Mouse (Mus musculus): ENCODE data around the gene Asxl2.

The Asxl2 gene

GRCm38 (mm10) chr12:3426530-3427034 is at the start of gene Asxl2:
Gene Asxl2, plus strand, starts transcription at chr12:3426857.
- under 1% methylated on average over 53 of the region's 53 CpGs for WGBS

GRCm38 (mm10) chr12:3377190-3377589 is 49.5 kb upstream of the Asxl2 start:
- 29% methylated on average over 3 of the region's 3 CpGs for WGBS

GRCm38 (mm10) chr12:3377755-3378154 is 48.9 kb upstream of the Asxl2 start:
- 75% methylated on average over 5 of the region's 5 CpGs for WGBS

GRCm38 (mm10) chr12:3384860-3385259 is 41.8 kb upstream of the Asxl2 start:
- 31% methylated on average over 1 of the region's 1 CpGs for WGBS

GRCm38 (mm10) chr12:3385271-3385670 is 41.4 kb upstream of the Asxl2 start:
- WGBS = 38% methylated on average over 6 of the region's 6 CpGs

GRCm38 (mm10) chr12:3385940-3386339 is 40.7 kb upstream of the Asxl2 start:
- 15% methylated on average over 10 of the region's 10 CpGs for WGBS

- WGBS = 93% methylated on average over 16 of the region's 16 CpGs
Observed at GRCm38 (mm10) chr12:3387891-3388290, 38.8 kb upstream of the Asxl2 start.

GRCm38 (mm10) chr12:3389394-3389793 is 37.3 kb upstream of the Asxl2 start:
- WGBS = 53% methylated on average over 12 of the region's 12 CpGs

GRCm38 (mm10) chr12:3390071-3390470 is 36.6 kb upstream of the Asxl2 start:
- 72% methylated on average over 2 of the region's 2 CpGs for WGBS

- WGBS = 22% methylated on average over 12 of the region's 12 CpGs
Observed at GRCm38 (mm10) chr12:3390577-3391262, 35.9 kb upstream of the Asxl2 start.

- WGBS = 56% methylated on average over 1 of the region's 1 CpGs
Observed at GRCm38 (mm10) chr12:3391276-3391675, 35.4 kb upstream of the Asxl2 start.

- WGBS = 75% methylated on average over 4 of the region's 4 CpGs
Observed at GRCm38 (mm10) chr12:3393140-3393539, 33.5 kb upstream of the Asxl2 start.

GRCm38 (mm10) chr12:3396931-3397330 is 29.7 kb upstream of the Asxl2 start:
- WGBS = 85% methylated on average over 8 of the region's 8 CpGs

- WGBS = 55% methylated on average over 3 of the region's 3 CpGs
Observed at GRCm38 (mm10) chr12:3405662-3406061, 21.0 kb upstream of the Asxl2 start.

- WGBS = 29% methylated on average over 6 of the region's 6 CpGs
Observed at GRCm38 (mm10) chr12:3406585-3406984, 20.1 kb upstream of the Asxl2 start.

GRCm38 (mm10) chr12:3414956-3415355 is 11.7 kb upstream of the Asxl2 start:
- WGBS = 78% methylated on average over 4 of the region's 4 CpGs

GRCm38 (mm10) chr12:3418761-3419160 is 7.9 kb upstream of the Asxl2 start:
- 51% methylated on average over 3 of the region's 3 CpGs for WGBS

GRCm38 (mm10) chr12:3420519-3420918 is 6.1 kb upstream of the Asxl2 start:
- 84% methylated on average over 2 of the region's 2 CpGs for WGBS

- WGBS = 82% methylated on average over 1 of the region's 1 CpGs
Observed at GRCm38 (mm10) chr12:3422786-3423185, 3.9 kb upstream of the Asxl2 start.

GRCm38 (mm10) chr12:3424179-3424578 is 2.5 kb upstream of the Asxl2 start:
- WGBS = 85% methylated on average over 2 of the region's 2 CpGs

- 35% methylated on average over 15 of the region's 15 CpGs for WGBS
Observed at GRCm38 (mm10) chr12:3425375-3426341, 999 bp upstream of the Asxl2 start.

GRCm38 (mm10) chr12:3427067-3427889 is 621 bp downstream of the Asxl2 start:
- WGBS = under 1% methylated on average over 65 of the region's 65 CpGs
